Mouse (Mus musculus) G1E (cell line): ENCODE data around the gene Hypk.

Experiments used
- CTCF ChIP-seq: IDR thresholded peaks from 2 replicates; pipeline ENCODE4 v1.5.1; 2012; ENCODE audit warnings: low read depth, low read length, inconsistent platforms, mixed read lengths
- GATA1 ChIP-seq: IDR thresholded peaks from 2 replicates; pipeline ENCODE4 v1.6.1; 2012; ENCODE audit warnings: borderline replicate concordance, low read length, inconsistent platforms, mixed read lengths
- GATA2 ChIP-seq: IDR thresholded peaks from 2 replicates; pipeline ENCODE4 v1.6.1; 2012; ENCODE audit warnings: low read depth, low read length, inconsistent platforms, borderline replicate concordance
- POLR2AphosphoS5 ChIP-seq: IDR thresholded peaks from 2 replicates; pipeline ENCODE4 v1.6.1; 2012; ENCODE audit warnings: low read depth, low read length, inconsistent platforms; ENCODE audit not compliant: insufficient replicate concordance
- TAL1 ChIP-seq: conservative IDR thresholded peaks from 2 replicates; pipeline ENCODE4 v1.6.1; 2012; ENCODE audit warnings: low read depth, low read length, inconsistent platforms, mixed read lengths

DNA sequence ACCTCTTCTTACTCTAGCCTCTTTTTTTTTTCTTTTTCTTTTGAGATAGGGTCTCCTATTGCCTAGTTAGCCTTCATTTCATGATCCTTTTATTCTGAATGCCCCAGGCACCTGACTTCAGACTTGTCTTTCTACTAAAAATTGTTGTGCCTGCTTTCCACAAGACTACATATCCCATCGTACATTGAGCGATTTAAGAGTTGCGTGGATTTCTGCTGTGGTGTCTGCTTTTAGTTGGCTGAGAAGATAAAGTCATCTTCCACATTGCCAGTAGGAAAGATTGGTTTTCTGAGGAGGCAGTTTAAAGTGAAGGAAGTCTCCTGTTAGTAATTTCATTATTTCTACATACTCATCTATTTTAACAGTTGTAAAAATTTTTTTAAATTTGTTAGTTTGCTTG lies 37.5 kb upstream of the Hypk start:
- TF ChIP-seq GATA1 (no peak), CTCF (no peak), TAL1 (no peak), POLR2AphosphoS5 (no peak), GATA2 (no peak)
